Mouse (Mus musculus) kidney, adult 9 months (tissue): ENCODE results near the gene Esyt2.
"Not testable (repeated sequence)": the region's sequence is repeated elsewhere in the genome, so short reads cannot be mapped to it uniquely, and the experiment has no call there.

Source experiments
- DNase-seq: peaks from one replicate; pipeline ENCODE4 v3.0.0; 2022

The Esyt2 gene

DNA sequence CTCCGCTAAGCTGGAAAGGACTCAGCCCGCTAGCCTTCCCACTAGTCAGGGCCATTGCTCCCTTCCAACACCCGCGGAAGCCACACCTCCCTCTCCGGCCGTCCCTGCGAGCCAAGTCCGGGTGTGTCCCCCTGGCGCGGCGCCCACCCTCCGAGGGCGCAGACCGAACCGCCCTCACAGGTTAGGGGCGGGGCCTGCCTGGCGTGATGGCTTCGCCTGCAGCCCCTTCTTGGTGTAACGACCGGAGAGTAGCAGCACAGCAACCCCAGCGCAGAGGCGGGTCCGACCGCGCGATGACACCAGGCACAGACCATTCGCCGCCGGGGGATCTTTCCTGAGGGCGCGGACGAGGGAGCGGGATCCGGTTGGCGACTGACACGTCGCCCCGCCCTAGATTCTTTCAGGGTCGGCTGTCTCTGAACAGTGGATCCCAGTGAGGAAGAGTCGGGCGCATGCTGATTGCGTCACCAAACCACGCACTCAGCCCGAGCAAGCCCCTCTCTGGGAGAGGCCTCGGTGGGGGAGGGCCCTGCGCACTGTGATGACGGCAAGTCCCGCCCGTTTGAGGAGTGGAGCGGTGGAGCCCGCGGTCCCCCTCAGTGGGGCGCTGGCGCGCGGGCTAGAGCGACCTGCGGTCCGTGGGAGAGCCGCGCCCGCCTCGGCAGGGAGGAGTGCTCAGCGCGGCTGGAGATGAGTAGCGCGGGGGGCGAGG is at the start of gene Esyt2:
TSS of gene Esyt2 (plus strand) at position 544 of the 712 bp plus-strand sequence.
- peak; percentile 99 for DNase-seq

DNA sequence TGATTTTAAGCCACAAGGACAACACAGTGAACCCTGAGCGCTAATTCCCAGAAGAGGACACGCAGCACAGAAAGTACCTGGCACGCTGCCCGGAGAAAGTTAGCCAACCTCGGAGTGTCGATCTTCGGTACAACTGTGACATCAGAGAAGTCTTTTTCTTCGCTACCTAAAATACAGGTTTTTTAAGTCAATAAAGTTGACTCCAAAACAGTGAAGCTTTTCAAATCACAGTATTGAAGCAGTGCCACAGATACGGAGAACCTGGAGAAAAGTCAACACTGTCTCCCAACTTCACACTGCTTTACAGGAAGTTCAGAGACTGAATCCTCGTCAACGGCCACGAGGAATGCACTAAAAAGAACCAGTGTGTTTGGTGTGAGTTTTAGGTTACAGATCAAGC is 49.4 kb upstream of the Esyt2 start:
- DNase-seq: peak; percentile 87

DNA sequence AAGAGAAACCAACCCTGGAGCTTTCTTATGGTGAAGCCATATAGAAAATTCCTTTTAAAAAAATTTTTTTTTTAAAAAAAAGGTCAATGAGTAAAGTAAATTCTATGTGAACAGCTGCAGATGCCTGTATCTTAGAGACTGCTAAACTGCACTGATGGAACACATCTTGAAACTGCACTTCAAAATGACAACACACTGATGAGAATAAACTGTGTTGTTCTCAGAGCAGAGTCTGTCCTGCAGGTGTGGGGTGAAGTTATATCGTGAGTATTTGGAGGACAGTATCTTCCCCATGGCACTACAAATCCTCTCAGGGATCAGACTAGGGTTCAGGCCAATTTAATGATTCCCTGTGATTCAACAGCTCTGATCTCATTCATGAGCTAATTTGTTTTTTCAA is 48.9 kb upstream of the Esyt2 start:
- DNase-seq: no peak

DNA sequence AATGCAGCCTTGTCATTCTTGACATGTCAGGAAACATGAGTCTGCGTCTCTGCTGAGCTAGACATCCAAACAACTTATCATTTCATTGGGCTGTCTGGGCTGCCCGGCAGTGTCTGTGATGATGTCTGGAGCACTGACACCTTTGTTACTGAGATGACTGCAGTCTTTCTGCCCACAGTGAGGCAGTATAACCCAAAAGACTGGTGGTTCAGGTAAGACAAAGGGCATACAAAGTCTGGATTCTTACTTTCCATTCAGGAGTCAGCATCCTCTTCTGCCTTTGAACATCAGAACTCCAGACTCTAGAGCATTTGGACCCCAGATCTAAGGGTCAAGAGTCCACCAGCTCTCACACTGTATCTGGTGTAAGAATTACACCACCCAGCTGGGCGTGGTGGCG is 45.6 kb upstream of the Esyt2 start:
- peak; percentile 13 for DNase-seq

DNA sequence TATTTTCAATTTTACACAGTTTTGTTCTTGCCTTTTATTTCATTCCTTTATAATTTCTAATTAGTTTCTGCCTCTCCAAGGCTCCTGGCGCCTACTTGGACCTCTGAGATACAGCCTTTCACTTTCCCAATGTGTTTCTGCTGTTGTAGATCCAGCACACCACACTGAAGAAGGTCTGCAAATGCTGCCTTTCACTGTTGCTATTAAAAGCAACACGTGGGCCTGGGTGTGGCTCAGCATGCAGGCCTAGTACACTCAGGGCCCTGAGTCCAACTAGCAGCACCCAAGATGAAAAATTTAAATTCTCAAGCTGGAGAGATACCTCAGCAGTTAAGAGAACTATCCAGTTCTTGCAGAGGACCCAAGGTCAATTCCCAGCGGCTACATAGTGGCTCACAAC is 44.3 kb upstream of the Esyt2 start:
- no peak for DNase-seq

DNA sequence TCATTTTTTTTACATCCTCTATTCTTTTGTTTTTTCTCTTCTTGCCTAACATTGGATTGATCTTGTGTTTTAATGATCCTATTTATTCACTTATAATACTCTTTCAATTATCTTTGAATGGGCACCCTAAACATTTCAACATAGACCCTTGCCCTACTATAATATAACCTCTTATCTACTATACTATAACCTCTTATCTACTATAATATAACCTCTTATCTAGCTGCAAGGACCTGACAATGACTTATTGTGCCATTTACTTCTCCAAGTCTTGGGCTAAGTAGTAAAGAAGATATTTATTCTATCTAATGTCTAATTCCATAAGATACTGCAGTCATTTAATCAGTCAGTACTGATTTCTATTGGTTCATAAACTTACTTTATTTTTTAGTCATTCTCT is 42.6 kb upstream of the Esyt2 start:
- no peak for DNase-seq

DNA sequence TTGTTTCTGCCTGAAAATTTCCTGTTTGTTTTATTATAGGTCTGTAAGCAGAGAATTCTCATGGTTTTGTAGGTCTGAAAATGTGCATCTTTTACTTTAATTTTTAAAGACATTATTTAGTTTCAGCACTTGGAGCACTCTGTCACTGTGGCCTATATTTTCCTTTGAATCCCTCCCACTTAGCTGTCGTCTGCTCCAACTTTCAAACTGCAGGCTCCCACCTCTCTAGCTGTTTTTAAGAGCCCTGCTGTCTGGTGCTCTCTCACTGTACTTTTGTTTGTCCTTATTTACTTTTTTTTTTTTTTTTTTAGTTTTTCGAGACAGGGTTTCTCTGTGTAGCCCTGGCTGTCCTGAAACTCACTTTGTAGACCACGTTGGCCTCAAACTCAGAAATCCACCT is 42.2 kb upstream of the Esyt2 start:
- DNase-seq: no peak

DNA sequence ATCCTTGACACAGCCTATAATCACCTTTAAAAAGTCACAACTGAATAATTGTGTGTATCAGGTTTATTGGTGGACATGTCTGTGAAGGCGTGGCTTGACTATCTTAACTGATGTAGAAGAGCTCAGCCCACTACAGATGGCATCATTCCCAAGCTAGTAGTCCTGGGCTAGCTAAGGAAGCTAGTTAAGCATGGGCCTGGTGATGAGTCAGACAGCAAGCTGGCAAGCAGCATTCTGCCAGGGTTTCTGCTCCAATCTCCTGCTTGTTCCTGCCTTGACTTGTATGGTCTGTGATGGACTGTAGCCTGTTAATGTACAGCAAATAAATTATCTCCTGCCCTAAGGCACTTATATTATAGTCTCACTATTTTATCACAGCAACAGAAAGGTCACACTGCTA is 36.4 kb upstream of the Esyt2 start:
- DNase-seq: no peak

DNA sequence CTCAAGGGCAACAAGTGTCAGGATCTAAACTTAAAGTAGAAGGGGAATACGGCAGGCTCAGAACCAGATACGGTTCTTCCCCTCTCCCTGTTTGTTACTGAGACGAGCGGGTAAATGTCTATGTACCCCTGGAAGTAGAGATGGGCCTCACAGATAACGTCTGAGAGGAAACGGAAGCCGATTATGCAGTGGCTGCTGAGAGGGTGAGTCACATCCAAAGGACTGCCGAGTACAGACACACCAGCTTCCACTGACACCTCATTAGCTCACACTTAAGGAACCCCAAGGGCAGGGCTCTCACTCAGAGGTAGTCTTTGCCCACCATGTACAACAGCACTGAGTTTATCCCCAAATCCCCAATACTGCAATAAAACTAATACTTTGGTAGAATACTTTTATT is 26.3 kb upstream of the Esyt2 start:
- no peak for DNase-seq

DNA sequence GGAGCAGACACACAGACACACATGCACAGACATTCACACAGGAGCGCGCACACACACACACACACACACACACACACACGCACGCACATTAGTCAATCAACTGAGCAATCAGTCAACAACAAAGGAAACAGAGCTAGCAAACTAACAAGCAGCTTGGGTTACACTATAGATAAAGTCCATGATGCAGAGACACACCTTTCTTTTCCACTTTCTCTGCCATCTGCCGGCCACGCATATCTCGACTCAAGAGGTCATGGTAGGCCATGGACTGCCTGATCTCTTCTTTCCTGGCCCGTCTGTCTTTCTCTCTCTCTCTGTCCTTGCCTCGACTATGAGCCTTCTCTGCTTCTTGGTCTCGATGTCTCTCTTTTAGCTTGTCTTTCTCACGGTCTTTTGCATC is 25.4 kb upstream of the Esyt2 start:
- DNase-seq: no peak

DNA sequence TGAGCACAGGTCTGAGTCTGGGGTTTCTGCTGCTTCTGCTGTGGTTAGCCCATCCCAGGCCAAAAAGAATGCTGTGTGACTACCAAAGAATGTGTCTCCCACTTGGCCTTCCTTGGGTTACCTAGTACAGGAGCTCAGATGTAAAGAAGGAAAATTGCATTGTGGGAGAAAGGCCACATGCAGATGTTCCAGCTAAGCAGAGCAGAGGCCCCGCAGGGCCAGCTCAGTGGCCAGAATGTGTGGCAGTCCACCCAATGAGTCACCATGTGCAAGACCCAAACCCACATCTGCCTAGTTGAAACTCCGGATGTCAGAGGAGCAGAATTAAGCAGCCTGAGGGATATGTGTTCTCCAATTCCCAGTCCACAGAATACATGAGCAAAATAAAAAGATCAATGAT is 22.7 kb upstream of the Esyt2 start:
- DNase-seq: no peak

DNA sequence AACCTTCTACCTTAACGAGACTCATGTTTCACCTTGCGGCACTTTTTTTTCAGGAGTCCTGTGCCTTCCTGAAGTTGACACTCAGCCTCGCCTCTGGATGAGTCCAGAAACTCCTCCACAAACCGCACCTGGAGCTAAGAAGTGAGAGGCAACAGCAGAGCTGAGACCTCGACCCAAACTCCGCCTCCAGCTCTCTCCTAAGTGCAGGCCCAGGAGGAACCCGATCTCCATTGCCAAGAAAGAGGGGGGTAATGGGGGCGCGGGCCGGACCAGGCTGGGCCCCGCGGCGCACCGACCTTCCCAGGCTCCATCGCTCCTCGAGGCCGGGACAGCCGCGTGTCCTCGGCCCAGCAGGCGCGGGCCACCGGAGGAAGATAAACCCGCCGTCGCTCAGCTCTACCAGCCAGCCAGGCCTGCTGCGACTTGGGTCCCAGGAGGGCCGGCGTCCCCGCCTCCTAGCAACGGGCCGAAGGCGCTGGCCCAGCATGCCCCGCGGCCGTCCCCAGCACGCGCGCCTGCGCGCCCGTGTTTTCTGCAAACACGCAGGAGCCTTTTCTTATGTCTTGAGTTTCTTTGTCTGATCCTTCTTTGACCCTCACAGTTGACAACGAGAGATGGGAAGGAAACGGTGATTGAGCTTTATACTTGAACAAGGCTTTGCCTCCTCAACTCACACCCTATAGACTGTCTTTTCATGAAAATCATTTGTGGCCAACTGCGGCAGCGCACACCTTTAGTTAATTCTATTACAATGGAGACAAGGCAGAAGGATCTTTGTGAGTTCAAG is 18.2 kb upstream of the Esyt2 start, which contains the start of gene Wdr60:
TSS of gene Wdr60 (minus strand) at position 468 of the 787 bp plus-strand sequence.
- DNase-seq: peak; percentile 88

DNA sequence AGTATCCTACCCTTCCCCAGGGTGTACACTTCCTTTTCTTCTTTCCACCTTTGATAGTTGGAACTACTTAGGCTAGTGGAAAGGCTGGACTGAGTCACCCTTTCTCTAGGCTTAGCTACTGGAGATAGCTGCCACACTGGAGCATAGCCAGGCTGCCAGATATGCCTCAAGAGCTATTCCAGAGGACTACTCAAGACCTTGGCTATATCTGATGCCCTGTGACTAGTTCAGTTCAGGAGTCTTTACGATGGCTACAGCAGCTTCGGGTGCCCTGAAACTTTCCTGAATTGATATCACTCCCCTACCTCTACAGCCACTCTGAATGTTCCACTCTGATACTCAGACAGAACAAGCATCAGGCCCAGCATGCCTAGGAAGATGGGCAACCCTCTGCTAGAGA is 16.2 kb upstream of the Esyt2 start:
- DNase-seq: no peak

DNA sequence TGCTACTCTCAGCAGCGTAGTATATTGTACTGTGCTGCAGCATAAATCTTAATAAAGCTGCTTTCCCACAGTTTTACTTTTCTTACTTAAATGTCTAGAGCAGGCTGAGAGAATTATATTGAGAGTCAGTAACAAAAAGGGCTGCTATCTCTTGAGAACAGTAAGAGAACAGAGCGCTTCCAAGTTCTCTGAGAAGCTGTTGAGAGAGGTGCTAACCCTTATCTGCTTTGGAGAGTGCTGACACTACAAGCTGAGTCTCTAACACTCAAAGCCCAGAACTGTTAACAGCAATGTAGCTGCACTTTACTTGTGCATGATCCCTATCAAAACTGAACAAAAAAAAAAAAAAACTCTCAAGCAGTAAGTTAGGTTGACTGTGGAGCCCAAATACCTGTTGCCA is 15.7 kb upstream of the Esyt2 start:
- DNase-seq: no peak

DNA sequence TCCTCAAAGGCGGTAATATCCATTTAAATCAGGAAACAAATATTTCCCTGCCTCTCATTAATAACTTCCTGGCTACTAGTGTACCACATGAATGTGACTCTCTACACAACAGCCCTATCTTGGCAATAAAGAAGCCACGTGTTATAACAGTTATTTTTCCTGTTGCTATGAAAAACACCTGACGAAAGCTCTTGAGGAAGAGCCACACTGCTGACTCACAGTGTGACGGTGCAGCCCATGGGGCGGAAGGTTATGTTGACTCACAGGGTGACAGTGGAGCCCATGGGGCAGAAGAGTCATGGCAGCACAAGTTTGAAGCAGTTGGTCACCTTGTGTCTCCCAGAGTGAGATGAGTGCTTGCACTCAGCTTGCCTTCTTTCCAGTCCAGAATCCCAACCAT is 11.5 kb upstream of the Esyt2 start:
- DNase-seq: no peak

DNA sequence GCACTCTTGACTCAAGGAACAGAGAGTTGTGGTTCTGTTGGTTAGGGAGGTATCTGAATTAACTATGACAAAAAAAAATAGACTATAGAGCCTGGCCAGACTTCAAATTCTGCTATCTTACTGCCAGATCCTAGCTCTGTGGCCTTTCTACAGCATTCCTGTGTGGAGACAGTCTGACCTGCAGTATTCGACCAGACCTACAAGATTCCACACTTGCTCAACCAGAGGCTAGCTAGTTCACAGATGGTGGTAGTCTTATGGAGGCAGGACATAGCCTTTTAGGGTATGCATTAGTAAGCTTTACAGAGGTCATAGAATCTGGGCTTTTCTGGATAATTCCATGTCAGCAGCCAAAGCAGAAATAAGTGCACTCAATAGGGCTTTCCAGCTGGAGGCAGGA is 10.5 kb upstream of the Esyt2 start:
- DNase-seq: no peak

DNA sequence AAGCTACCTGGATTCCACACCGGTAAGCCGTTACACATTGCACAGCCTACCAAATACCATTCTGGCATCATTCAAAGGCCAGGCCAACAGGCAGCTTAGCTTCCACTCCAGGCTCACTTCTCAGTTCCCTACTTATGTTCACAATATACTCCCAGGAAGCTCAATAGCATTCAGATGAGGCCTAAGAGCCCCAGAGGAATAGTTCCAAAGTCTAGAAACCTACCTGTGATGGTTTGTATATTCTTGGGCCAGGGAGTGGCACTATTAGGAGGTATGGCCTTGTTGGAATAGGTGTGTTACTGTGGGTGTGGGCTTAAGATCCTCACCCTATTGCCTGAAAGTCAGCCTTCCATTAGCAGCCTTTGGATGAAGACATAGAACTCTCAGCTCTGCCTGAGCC is 9.9 kb upstream of the Esyt2 start:
- no peak for DNase-seq

DNA sequence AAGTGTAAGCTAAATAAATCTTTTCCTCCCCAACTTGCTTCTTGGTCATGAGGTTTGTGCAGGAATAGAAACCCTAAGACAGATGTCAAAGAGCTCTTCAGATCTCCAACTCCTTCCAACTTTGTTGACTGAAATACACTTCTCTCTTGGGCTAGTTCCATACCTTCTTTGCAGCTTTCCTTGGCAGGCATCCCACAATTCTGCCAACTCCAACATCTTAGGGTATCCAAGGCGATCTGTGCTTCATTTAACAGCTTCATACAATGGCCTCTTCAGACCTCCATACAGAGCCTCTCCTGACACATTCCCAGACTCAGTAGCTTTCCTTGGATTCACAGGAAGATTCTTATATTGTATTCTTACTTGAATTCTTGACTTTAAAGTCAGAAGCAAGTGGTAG is 7.3 kb upstream of the Esyt2 start:
- DNase-seq: no peak

DNA sequence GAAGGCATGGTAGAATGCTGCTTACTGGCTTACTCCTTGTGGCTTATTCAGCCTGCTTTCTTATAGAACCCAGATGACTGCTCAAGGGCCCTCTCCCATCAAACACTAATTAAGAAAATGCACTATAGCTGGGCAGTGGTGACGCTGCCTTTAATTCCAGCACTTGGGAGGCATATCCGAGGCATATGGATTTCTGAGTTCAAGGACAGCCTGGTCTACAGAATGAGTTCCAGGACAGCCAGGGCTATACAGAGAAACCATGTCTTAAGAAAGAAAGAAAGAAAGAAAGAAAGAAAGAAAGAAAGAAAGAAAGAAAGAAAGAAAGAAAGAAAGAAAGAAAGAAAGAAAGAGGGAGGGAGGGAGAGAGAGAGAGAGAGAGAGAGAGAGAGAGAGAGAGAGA is 5.9 kb upstream of the Esyt2 start, which contains the start of gene Gm11027:
TSS of gene Gm11027 (plus strand) at position 301 of the 400 bp plus-strand sequence.
- DNase-seq: not testable (repeated sequence)

DNA sequence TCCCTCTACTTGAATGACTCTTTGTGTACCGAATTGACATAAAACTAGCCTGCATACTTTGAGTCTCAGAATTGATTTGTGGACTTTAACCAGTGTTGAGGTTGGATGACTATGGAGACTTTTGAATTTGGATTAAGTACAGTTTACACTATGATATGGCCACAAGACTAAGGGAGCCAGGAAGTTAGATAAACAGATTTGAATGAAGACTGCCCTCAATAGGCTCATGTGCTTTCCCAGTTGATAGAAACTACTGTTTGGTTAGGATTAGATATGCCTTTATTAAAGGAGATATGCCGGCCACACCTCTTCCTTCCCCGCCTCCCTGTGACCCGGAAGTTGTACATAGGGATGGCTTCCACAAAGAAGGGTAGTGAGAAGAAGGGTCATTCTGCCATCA is 5.4 kb upstream of the Esyt2 start:
- DNase-seq: no peak

DNA sequence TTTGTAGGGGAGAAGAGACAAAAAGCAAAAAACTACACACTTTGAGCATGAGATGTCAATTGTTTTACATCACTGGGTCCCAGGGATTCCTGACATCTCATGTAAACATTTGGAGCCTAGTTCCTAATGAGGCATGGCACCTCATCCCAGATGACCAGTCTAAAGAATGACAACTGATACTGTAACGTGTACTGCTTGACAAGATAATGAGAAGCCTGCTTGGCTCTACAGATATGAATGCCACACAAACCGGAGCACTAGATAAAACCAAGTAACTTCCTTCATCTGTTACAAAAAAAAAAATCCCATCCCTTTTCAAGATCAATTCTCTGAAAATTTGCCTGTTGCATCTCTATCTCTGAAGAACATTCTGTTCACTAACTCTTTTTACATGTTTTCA is 4.0 kb upstream of the Esyt2 start:
- no peak for DNase-seq

DNA sequence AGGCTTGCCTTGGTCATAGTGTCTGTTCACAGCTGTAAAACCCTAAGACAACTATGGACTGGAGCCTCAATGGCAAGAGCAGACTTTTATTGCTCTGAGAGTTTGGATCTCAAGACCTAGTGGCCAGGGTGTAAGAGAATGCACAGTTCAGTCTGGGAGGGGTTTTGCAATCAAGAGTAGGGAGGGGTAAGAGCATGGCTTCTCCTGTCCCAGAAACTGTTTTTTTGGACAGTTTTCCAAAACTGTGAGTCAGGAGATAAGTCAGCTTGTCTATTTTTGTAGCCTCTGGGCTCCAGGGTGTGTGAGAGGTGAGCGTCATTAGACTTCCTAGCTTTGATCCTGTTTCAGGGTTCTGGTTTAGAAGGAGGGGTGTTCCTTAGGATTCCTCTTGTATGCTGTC is 2.5 kb upstream of the Esyt2 start:
- DNase-seq: no peak

DNA sequence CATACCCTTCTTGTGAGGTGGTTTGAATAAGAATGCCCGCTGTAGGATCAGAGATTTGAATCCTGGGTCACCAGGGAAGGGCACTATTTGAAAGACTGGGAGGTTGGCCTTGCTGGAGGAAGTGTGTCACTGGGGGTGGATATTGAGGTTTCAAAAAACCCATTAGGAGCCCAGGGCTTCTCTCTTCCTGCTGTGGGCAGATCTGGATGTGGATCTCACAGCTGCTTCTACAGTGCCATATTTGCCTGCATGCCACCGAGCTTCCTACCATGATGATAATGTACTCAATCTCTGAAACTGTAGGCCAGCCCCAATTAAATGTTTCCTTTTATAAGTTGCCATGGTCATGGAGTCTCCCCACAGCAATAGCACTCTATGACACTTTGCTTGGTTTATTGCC is 1.8 kb upstream of the Esyt2 start:
- DNase-seq: no peak

DNA sequence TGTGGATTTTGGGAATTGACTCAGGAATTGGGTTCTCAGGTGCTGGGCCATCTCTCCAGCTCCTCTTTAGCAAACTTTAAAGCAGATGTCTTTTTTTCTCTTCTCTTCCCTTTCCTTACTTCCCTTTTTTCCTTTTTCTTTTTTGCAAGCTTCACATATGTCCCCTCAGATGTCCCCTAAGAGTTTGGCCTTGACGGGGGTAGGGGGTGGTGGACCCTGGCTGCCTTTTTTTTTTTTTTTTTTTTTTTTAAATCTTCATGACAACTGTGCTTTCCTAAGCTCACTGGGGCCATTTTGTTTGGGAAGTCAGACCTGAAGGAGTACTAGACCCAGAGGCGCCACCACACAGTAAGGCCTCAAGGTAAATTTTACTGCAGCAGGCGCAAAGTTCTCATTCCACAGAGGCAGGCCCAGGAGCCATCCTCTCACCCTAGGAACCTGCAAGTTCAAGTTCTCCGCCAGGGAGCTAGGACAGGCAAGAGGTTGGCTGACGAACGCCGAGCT is 795 bp upstream of the Esyt2 start:
- no peak for DNase-seq
